Mouse (Mus musculus) hindbrain, embryonic 16.5 days (tissue): Measurements from ENCODE around the gene Stk26. TPM values are rescaled to one million over a fixed set of nuclear protein-coding genes. Genes with fewer than 3 reads are reported as not detected.
A peak's percentile ranks its signal among the peaks of the same experiment; 100 is the strongest.

Experiments used
- ATAC-seq: fragments of 200-750 bp; cut with Nextera tagmentation; 2 replicates; pipeline ENCODE4 v1.8.0; 2017; ENCODE audit warnings: moderate TSS enrichment, moderate library complexity
- H3K27ac ChIP-seq: fragments of 300-500 bp; sonication (generic); 2 replicates; pipeline ENCODE4 v1.5.1; 2014; ENCODE audit warnings: low read depth, mild to moderate bottlenecking, control low read depth, low read length, moderate library complexity
- H3K27me3 ChIP-seq: fragments of 300-500 bp; sonication (generic); replicated peaks from 2 replicates; pipeline ENCODE4 v1.6.1; 2014; ENCODE audit warnings: low read length; ENCODE audit not compliant: control insufficient read depth, insufficient read depth
- H3K36me3 ChIP-seq: fragments of 300-500 bp; sonication (generic); 2 replicates; pipeline ENCODE4 v1.6.1; 2014; ENCODE audit warnings: mild to moderate bottlenecking, low read length, moderate library complexity, mixed read lengths; ENCODE audit not compliant: control insufficient read depth, insufficient read depth
- H3K4me1 ChIP-seq: fragments of 300-500 bp; sonication (generic); 2 replicates; pipeline ENCODE4 v1.6.1; 2014; ENCODE audit warnings: low read depth, low read length; ENCODE audit not compliant: control insufficient read depth, insufficient read depth
- H3K4me2 ChIP-seq: fragments of 300-500 bp; sonication (generic); 2 replicates; pipeline ENCODE4 v1.6.1; 2014; ENCODE audit warnings: mild to moderate bottlenecking, low read length, control low read depth, moderate library complexity
- H3K4me3 ChIP-seq: fragments of 300-500 bp; sonication (generic); 2 replicates; pipeline ENCODE4 v1.5.1; 2014; ENCODE audit warnings: mild to moderate bottlenecking, low read length, control low read depth, moderate library complexity
- H3K9ac ChIP-seq: fragments of 300-500 bp; sonication (generic); 2 replicates; pipeline ENCODE4 v1.6.1; 2014; ENCODE audit warnings: low read depth, mild to moderate bottlenecking, control low read depth, low read length, moderate library complexity
- H3K9me3 ChIP-seq: fragments of 300-500 bp; sonication (generic); 2 replicates; pipeline ENCODE4 v1.6.1; 2014; ENCODE audit warnings: mild to moderate bottlenecking, low read length, moderate library complexity; ENCODE audit not compliant: control insufficient read depth
- WGBS: fragments of 180-500 bp; shearing (Covaris S2); extraction: QIAGEN DNeasy Blood & Tissue Kit; methylation state at CpG from one replicate; pipeline ENCODE4 v1.1.7; 2014; 5-methylcytosine and 5-hydroxymethylcytosine counted together
- polyA plus RNA-seq: library from polyadenylated mRNA; unstranded; fragments of >200 nt; fragmentation: Nextera tagmentation; extraction: Ambion mirVana; gene quantifications from 2 replicates; pipeline ENCODE4 v1.2.1, GENCODE M21; 2015

Stk26 gene
- polyA plus RNA-seq, 1 experiment from 2014 or later: 0.50 TPM

DNA sequence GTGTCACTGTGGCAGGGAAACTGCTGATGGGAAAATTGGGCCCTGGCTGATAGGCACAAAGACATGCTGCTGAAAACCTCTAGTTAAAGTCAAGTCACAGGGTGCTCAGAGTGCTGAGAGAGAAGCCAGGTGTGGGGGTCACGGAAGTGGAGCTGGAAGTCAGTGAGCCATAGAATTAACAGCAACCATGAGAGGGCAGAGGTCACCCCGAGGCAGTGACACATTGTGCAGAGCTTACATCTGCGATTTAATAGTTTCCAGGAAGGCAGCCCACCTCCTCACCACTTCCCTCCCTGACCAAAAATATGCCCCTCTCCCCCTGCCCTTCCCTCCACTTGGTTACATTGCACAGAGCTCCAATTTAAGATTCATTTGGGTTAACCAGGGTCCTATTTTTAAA lies 76.5 kb downstream of the Stk26 start:
- no peaks in the 10 kb centered on the region for H3K36me3 ChIP-seq
- no peaks in the 10 kb centered on the region for H3K4me1 ChIP-seq
- H3K4me2 ChIP-seq: no peak overlapping the region
- no peak overlapping the region for H3K4me3 ChIP-seq
- no peak overlapping the region for H3K27ac ChIP-seq
- no peak for ATAC-seq
- no peaks in the 10 kb centered on the region for H3K27me3 ChIP-seq
- WGBS: 66% methylated on average over 3 of the region's 3 CpGs
- no peaks in the 10 kb centered on the region for H3K9me3 ChIP-seq
- H3K9ac ChIP-seq: no peak overlapping the region

DNA sequence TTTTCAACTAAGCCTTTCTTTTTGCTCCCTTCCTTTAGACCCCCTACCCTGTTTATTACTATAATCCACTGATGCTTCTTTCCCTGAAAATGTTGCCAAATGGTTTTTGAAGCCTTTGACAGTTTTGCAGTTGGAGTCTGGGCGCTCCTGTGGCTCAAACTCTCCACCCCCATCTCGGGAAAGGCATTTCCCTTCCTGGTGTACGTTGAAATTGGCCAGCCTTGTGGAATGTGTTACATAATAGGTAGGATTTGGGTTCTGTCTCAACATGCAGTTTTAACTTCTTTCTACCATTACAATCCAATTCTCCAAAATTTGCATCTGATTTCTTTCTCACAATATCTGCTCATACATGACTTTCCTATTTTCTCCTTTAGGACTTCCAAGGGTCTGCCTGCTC lies 77.9 kb downstream of the Stk26 start:
- no peaks in the 10 kb centered on the region for H3K27me3 ChIP-seq
- no peaks in the 10 kb centered on the region for H3K36me3 ChIP-seq
- no peak overlapping the region for H3K4me3 ChIP-seq
- no peak overlapping the region for H3K9ac ChIP-seq
- 64% methylated on average over 3 of the region's 3 CpGs for WGBS
- no peaks in the 10 kb centered on the region for H3K4me1 ChIP-seq
- no peak overlapping the region for H3K27ac ChIP-seq
- no peaks in the 10 kb centered on the region for H3K9me3 ChIP-seq
- H3K4me2 ChIP-seq: no peak overlapping the region
- ATAC-seq: no peak

DNA sequence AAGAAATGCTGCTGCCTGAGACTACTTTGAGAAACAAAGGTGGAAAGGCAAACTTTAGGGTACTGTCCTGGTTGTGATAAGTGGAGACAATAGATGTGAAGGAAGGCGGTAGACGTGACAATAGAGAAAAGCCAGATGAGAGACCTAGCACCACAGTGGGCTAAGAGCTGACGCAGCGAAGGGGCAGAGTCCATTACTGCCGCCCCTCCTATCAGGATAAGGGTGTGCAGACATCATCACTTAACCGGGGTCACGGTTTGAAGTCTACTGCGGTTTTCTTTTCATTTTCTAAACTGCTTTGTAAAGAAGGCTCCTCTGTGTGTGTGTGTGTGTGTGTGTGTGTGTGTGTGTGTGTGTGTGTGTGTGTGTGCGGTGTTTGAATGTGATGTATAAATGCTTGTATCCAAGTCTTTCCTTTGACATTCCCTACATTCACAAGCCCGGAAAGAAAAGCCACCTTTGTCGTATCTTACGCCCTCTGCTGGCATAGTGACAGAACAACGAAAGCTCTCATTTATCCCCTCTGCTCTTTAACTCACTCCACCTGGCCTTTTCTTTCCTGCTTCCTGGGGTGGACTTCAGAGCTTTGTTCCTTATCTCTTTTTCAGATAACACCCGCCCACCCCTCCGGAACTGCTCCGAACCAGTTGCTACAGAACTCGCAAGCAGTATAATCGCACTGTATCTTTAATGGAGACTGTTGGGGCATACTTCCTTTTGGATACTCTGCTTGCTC lies 84.0 kb downstream of the Stk26 start:
- no peak for ATAC-seq
- H3K27me3 ChIP-seq: no peaks in the 10 kb centered on the region
- no peaks in the 10 kb centered on the region for H3K9me3 ChIP-seq
- peak overlapping the region; percentile 29 for H3K4me2 ChIP-seq
- H3K4me3 ChIP-seq: no peak overlapping the region
- H3K36me3 ChIP-seq: no peaks in the 10 kb centered on the region
- no peak overlapping the region for H3K9ac ChIP-seq
- no peaks in the 10 kb centered on the region for H3K4me1 ChIP-seq
- 41% methylated on average over 18 of the region's 18 CpGs for WGBS
- H3K27ac ChIP-seq: no peak overlapping the region

DNA sequence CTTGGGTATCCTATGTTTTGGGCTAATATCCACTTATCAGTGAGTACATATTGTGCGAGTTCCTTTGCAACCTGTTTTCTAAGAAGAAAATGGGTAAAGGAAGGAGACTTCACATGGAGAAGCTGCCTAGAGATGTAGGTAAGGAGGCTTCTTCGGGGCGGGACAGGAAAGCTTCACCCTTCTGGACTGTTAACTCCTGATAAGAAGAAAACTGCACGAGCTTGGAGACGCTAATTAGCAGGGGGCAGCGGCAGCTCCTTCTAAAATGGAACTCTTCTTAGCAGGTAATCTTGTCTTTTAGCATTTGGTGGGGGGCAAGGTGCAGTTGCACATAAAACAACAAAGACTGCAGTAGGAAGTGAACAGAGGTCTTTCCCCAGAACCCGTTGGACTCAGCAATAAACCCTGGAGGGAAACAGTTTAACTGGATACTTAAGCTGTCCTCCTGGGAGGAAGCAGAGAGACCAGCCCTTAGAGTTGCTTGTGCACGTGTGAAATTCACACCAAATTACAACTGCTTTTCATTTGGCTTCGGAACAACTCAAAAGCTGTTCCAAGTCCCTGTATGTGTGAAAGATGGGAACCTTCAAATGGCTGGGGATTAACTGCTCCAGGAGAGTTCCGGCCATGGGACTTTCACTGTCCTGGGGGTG lies 86.2 kb downstream of the Stk26 start:
- WGBS: 78% methylated on average over 10 of the region's 10 CpGs
- Histone ChIP-seq H3K36me3 (no peaks in the 10 kb centered on the region), H3K27ac (no peak overlapping the region), H3K9me3 (no peaks in the 10 kb centered on the region), H3K4me2 (no peak overlapping the region), H3K4me3 (no peak overlapping the region), H3K27me3 (no peaks in the 10 kb centered on the region), H3K9ac (no peak overlapping the region), H3K4me1 (no peaks in the 10 kb centered on the region)
- no peak for ATAC-seq

DNA sequence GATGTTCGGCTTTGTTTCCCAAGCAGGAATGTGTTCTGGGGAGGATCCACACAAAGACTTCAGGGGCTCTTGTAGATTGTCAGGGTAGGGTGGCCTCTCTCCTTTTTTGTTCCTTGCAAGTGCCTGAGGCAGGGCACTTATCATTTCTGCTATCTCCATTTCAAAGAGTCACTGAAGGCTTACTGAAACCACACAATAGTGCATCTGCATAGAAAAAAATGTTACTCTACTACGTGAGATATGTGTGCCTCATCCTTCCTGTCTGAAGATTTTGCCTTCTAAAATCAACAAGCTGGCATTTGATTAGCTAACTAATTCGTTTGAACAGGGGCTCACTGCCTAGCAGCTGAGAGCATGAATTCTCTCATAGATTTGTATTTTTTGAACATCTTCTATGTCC lies 89.5 kb downstream of the Stk26 start:
- Histone ChIP-seq H3K9ac (no peak overlapping the region), H3K27me3 (no peaks in the 10 kb centered on the region), H3K4me2 (no peak overlapping the region), H3K27ac (no peak overlapping the region), H3K9me3 (no peaks in the 10 kb centered on the region), H3K4me1 (no peaks in the 10 kb centered on the region), H3K4me3 (no peak overlapping the region), H3K36me3 (no peaks in the 10 kb centered on the region)
- WGBS: 43% methylated on average over 3 of the region's 3 CpGs
- no peak for ATAC-seq

DNA sequence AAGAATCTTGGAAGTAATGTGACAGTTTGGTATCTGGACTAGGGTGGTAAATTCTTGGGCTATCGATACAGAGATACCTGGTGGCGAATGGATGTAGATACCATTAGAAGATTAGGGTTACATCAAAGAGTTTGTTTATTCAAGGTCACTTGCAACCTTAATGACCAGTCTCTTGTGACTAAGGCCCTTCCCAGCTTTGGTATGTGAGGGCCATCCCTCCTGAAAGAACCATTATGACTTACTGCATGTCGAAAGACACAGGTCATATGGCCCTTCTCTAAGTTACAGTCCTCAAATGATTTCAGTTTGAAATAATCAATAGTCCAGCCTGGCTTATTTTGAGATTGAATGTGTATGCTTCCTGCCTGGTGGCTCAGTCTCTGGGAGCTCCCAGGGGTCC lies 96.3 kb downstream of the Stk26 start:
- Histone ChIP-seq H3K4me1 (no peaks in the 10 kb centered on the region), H3K27ac (no peak overlapping the region), H3K27me3 (no peaks in the 10 kb centered on the region), H3K9ac (no peak overlapping the region), H3K4me2 (no peak overlapping the region), H3K36me3 (no peaks in the 10 kb centered on the region), H3K4me3 (no peak overlapping the region), H3K9me3 (no peaks in the 10 kb centered on the region)
- 96% methylated on average over 3 of the region's 3 CpGs for WGBS
- no peak for ATAC-seq

DNA sequence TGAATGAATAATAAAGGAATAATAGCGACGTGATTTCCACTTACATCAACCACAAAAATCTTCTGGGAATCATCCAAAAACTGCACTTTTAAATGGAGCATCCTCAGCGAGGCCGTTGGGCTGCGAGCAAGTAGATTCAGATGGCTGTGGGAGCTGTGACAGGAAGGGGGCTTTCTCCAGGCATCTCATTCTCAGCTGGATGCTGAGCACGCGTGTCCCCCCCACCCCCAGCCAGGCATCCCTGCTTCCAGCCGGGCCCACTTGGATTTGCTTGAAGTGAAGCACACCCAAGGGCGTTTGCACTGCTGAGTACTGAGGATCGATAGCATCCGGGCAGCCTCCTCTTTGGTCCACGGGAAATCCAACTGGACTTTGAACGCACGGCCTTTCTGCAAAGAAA lies 101.8 kb downstream of the Stk26 start, which contains the start of gene Frmd7:
Gene Frmd7 (minus strand): TSS at position 101 of the 400 bp plus-strand sequence.
- no peak within 1 kb of the TSS for H3K4me2 ChIP-seq
- WGBS: 68% methylated on average over 14 of the region's 14 CpGs
- H3K4me1 ChIP-seq: no peaks in the 10 kb centered on the region
- no peaks in the 10 kb centered on the region for H3K9me3 ChIP-seq
- ATAC-seq: no peak
- no peak within 1 kb of the TSS for H3K9ac ChIP-seq
- H3K36me3 ChIP-seq: no peaks in the 10 kb centered on the region
- no peak within 1 kb of the TSS for H3K27ac ChIP-seq
- no peaks in the 10 kb centered on the region for H3K27me3 ChIP-seq
- no peak within 1 kb of the TSS for H3K4me3 ChIP-seq

Other genes with a start within 250 kb of the Stk26 start
- 0.08 and 0.19 TPM in 2 replicates for gene Frmd7, start 101.7 kb downstream of the Stk26 start, polyA plus RNA-seq
- gene Rap2c, start 177.0 kb downstream of the Stk26 start, polyA plus RNA-seq: 9.8 and 11.4 TPM in 2 replicates